Mouse (Mus musculus): Measurements from ENCODE around the gene Nsun4.
A peak's percentile ranks its signal among the peaks of the same experiment; 100 is the strongest.

The Nsun4 gene

DNA sequence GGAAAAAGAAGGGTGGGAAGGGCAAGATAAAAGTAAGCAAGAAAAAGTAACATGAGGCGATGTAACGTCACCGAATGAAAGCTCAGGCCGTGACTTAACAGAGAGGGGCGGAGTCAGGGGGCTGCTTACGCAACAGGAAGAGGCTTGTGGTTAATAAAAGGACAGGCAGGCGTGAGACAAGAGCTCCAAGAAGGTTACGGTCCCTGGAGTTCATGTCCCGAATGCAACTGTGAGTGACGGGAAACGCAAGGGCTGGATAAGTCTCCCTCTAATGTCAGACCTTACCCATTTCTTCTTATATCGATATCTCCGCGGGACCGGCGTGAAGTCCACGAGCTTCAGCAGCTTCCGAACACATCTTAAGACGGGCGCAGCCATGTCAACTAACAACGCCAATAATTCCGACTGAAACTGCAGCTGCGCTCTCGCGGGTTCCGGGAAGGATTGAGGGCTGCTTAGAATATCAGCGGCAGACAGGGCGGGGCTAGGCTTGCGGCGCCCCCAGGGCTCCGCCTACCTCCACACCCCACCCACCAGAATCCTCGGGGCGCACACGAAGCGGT lies at the start of gene Nsun4:
Gene Nsun4, minus strand, starts transcription at position 478 of the 563 bp plus-strand sequence.
- peak; percentile 91 for DNase-seq

DNA sequence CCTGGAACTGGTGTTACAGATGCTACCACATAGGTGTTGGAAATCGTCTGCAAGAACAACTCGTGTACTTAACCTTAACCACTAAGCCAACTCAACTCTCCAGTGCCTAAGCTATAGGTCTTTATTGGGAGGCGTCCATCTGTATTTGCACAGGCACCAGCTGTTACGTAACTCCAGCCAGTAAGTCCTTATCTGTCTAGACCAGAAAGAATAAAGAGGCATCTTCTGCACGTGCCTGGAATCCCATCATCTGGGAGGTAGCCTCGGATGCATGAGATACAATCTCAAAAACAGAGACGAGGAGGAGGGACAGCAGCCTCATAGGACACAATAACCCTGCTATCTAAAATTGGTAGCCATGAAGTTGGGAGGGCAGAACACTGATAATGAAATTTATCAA lies 47.3 kb upstream of the Nsun4 start:
- no peak for DNase-seq

DNA sequence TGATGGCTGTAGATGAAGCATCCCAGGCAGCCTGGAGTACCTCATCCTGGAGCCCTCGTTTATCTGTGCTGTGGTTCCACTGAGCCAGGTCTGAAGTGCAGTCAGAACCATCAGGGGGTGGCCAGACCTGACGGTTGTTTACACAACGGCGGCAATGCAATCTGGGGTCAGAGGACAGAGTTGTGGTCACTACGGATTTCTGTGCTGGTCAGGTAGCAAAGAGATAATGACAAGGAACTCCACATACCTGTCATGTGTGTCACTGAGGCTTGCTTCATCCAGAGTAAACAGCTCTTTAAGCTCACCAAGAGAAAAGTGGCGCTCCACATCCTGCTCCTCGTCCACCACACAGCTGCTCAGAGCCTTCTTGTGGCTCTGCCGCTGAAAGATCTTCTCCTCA lies 43.5 kb upstream of the Nsun4 start:
- no peak for DNase-seq

DNA sequence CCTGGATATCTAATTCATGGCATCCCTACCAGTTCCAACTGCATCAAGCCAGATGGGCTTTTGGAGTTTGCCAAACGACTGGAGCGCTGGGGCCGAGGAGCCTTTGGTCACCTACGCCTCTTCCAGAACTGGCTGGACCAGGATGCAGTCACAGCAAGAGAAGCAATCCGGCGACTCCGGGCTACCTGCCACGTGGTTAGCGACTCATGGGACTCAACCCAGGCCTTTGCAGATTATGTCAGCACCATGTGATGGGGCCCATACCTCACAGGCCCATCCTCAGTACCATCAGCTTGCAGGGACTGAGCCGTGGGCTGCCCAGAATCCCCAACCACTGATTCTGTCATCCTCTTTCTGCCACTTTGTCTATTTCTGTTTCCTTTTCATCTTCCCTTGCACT lies 42.6 kb upstream of the Nsun4 start:
- no peak for DNase-seq

DNA sequence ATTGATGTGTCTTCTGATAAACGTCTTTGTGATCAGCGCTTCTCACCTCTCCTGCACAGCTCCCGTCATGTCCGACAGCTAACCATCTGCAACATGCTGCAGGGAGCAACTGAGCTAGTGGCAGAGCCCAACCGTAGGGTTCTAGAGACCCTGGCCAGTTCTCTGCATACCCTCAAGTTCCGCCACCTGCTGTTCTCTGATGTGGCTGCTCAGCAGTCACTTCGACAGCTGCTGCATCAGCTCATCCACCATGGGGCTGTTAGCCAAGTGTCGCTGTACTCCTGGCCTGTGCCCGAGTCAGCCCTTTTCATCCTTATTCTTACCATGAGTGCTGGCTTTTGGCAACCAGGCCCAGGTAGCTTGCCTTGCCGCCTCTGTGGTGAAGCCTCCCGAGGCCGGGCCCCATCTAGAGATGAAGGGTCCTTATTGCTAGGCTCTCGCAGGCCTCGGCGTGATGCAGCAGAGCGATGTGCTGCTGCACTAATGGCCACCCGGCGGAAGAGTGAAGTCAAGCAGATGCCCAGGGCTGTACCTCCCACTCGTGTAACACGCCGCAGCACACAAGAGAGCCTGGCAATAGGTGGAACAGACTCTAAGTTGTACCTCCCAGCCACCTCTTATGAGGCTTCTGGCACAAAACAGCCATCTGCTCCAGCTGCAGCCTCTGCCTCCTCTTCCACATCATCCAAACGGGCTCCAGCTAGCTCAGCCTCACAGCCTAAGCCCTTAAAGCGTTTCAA lies 35.0 kb upstream of the Nsun4 start:
- DNase-seq, result no peak

DNA sequence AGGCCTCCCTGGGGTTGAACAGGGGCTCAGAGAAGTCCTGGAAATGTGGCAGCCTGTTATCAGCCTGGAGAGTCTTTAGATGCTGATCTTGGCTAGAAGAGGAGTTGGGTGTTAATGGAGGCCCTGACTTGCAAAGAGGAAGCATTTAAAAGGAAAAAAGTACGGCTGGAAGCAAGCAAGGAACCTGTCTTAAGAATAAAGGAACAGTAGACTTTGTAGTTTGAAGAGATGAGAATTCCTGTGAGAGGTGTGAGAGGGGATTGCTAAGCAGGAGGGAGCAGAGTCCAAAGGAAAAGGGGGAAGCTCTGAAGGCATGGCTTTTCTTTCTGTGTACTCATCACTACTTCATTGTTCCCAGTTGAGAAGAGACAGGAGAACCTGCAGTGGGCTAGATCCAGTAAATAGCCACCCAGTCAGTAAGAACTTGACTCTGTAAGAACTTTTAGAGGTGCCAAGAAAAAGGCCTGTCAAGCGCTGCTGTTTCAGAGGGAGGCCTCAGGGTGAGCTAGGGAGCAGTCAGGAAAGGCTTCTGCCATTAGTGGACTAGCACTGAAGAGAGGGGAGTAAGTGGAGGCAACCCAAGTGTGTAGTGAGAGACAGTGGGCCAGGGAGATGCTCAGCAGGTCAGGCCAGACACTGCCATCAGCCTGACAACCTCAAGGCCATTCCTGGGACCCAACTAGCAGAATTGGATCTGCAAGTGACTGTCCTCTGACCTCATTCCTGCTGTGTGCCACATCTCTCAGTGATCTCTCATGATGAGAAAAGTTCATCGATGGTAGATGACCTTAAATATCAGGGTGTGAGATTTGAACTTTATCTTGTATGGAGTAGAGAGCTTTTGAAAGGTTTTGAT lies 23.8 kb upstream of the Nsun4 start:
- DNase-seq, result no peak

DNA sequence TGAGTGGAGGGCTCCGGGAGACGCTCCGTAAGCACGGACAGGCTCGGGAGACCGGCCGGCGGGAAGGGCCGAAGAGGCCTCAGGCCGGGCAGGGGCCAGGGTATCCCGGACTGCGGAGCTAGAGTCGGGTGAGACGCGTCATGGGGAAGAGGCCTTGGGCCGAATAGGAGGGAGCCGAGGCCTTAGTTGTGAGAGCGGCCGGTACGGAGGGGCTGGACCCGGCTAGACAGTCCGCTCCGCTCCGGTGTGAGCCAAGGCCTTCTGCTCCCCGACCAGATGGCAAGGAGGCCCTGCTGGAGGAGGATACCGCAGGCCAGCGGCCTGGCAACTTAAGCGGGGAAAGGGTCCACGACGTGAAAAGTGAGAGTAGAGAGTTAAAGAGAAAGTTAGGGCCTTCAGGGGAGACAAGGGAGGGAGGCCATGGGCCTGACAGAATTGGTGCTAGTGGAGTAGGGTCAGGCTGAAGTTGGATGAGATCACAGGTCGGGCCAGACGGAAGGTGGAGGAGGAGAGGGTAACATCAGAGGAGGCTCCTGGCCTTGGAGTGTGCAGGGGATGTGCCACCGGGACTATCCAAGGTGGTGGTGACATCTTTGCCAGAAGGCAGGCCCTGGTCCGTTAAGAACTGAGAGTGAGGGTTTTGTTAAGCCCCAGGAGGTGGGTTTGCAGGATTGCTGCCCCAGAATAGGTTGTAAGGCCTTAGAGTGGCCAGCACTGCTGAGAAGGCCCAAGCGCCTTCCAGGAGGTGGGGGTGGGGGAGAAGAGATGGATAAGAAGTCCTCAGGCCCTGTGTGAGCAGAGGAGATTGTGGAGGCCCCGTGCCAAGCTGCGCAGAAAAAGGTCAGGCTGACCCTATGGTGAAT lies 22.9 kb upstream of the Nsun4 start:
- peak; percentile 20 for DNase-seq

DNA sequence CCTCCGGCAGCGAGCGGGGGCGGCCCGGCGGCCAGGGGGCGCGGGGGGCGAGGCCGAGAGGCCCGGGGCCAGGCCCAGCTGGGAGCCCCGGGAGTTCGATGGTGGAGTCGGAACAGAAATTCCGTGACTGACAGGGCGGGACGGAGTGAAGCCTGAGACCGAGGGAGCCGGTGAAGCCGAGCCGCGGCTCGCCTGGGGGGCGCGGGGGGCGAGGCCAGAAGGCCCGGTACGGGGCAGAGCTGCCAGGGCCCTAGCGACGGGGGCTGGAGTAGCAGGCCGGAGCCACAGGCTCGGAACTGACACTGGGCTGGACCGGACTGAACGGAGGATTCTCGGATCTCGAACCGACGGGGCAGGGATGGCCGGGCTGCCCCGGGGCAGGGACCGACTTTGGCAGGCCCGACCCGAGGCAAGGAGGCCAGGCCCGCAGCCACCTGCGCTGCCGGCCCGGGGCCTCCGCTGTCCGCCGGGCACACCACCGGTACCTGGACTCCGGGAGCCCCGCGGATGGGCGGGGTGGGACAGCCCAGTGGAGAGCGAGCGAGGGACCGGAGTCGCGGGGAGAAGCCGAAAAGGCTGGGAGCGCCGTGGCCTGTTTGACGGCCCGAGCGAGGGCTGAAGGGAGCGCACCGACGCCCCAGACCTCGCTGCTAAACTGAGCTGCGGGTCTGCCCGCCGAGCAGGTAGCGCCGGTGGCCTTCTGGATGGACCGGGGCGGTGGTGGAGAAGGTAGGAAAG lies 22.1 kb upstream of the Nsun4 start:
- DNase-seq, result peak; percentile 36

DNA sequence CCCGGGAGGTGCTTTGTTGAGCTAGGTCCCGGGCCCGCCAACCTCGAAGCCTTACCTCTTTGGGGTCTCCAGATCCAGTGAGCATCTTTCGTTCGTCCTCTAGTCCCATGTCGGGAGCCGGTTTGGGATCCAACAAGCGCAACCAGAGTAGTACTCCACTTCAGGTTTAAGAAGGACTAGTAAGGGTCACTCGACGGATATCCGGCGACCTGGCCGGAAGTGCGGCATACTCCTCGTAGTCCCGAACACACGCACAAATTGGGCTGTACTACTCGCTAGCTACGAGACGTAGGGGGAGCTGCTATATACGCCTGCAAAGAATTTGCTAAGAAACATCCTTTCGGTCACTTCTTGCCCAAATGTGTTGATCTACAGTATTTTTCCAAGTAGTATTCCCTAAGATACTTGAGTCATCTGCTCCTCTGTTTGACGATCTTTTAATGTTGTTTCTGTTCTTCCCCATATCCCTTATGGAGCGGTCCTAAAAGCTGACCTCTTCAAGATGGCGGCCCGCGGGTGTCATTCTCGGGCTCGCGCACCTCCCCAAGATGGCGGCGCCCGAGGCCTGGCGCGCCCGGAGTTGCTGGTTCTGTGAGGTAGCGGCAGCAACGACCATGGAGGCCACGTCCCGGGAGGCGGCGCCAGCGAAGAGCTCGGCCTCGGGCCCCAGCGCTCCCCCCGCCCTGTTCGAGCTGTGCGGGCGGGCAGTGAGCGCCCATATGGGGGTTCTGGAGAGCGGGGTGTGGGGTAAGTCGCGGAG lies 21.4 kb upstream of the Nsun4 start, which contains the start of the genes Uqcrh and Lrrc41:
Gene Uqcrh, minus strand, starts transcription at position 211 of the 760 bp plus-strand sequence.
Gene Lrrc41, plus strand, starts transcription at position 409 of the 760 bp plus-strand sequence.
- DNase-seq, result peak; percentile 96

DNA sequence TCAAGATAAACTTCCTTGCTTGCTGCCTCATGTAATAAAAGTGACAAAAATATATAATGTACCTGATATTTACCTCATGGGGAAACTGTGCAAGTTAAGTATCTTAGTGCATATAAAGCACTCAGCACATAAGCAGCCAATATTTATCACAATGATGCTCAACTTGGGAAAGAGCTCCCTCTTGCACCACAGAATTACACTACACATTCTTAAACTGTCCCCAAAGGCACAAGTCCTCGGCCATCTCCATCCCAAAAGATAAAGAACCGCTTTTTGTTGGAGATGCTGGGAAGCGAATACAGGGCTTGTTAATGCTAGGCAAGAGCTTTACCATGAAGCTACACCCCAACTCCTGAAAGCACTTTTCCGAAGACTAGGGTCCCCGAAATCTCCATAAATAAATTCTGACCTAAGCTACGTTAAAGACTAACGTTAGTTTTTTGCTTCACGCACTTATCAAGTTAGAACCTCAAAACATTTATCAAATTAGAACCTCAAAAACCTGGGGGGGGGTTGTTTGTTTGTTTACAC lies 20.5 kb upstream of the Nsun4 start:
- no peak for DNase-seq

DNA sequence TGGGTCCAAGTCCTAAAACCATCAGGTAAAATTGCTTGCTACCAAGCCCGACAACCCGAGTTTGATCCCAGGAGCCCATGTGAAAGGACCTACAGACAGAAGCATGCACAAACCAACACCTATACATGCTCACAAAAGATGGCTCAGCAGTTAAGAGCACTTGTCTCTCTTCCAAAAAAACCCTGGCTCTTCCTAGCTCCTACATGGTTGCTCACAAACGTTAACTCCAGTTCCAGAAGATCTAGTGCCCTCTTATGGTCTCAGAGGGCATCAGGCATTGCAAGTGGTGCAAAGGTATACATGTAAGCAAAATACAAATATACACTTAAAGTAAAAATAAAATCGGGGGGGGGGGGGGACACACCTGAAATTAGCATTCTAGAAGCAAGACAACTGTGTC lies 19.5 kb upstream of the Nsun4 start:
- no peak for DNase-seq

DNA sequence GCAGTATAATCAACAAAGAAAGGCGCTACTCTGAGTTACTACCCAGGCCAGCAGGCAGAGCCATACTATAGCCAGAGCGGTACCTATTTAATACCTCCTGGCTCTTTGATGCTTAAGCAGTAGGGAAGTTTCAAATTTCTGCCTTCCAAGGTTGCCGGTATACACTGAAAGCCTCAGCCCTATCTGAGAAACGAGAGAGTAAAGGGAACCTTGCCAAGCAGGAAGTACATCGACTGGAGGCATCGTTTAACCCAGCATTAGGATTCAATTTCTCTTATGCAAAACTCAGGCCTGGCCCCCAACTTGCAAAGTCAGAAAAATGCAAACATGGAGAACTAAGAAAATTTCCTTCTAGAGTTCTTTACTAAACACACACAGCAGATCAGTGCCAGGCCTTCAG lies 16.4 kb upstream of the Nsun4 start:
- no peak for DNase-seq

DNA sequence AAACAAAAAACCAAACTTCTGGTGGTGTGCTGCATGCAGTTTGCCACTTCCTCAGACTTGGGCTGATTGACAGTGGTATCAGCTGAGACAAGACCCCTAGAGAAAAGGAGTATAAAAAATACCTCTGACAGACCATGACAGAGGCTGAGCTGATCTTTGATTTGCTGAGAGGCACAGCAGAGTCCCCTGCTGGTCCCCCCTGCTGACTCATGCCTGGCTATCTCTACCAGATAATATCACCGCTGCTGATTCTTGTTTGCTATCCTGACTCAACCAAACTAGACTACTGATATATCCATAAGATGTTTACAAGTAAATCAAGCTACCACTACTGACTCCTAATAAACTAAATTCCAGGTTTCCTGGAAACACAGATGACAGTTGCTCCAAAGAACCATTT lies 10.2 kb upstream of the Nsun4 start:
- DNase-seq, result no peak

DNA sequence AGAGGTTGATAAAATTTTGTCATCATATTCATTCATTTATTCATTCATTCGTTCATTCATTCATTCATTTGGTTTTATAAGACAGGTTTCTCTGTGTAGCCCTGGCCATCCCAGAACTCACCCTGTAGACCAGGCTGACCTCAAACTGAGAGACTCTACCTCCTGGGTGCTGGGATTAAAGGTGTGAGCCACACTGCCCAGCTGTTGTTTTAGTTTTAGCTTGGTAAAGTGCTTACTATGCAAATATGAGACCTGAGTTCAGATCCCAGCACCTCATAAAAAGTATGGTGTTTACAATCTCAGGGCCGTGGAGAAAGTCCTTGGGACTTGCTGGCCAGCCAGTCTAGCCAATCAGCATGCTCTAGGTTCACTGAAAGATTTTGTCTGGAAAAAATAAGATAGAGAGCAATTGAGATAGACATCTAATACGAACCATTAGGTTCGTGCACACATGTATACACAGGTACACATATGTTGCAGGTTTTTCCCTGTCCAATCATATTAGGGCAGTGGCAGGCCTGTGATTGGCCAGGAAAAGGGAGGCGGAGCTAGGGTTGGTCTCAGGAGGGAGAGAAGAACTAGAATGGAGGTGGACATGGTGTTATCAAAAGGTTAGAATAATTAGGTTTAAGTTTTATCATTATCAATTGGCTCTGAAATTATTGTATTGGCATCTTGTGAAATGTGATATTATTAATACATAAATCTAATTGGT lies 5.5 kb upstream of the Nsun4 start:
- no peak for DNase-seq

DNA sequence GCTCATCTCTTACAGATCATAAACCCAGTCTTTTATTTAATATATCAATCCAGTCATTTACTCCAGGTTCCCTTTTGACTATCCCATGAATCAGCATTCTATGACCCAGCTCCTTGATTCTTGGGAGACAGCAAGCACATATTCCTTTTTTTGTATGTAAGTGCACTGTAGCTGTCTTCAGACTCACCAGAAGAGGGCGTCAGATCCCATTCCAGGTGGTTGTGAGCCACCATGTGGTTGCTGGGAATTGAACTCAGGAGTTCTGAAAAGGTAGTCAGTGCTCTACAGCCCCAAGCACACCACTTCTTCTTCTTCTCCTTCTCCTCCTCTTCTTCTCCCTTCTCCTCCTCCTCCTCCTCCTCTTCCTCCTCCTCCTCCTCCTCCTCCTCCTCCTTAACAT lies 3.9 kb upstream of the Nsun4 start:
- no peak for DNase-seq

DNA sequence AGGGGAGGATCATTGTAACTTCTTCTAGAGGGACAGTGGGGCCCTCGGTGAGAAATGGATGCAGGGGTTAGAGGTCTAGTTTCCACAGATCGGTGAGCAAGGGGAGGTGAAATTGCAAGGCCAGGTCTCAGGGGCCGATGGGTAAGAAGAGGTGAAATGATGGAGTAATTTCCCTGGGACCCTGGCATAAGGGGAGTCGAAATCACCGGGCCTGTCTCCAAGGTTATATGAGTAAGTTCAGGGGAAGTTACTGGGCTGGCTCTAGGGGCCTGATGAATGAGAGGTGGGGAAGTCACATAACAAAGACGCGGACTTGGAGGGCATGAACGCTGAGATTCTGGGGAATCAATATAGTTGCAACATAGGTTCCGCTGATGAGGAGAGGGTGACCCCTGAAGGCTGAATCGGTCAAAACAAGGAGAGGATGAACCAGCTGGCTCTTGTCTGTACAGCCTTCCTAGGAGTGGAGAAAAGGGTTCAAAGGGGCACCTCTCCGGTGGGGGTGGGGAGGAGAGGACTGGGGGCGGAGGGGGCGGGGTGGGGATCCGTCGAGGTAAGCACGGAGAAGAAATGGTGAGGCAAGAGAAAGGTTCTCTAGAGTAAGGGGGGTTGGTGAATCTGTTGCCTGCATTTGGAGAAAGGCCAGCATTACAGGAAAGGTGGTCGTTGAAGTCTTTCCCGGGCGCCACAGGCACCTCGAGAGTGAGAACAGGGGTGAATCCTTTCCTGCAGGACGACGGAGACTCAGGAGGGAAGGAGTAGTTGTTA lies 966 bp downstream of the Nsun4 start:
- DNase-seq, result no peak

DNA sequence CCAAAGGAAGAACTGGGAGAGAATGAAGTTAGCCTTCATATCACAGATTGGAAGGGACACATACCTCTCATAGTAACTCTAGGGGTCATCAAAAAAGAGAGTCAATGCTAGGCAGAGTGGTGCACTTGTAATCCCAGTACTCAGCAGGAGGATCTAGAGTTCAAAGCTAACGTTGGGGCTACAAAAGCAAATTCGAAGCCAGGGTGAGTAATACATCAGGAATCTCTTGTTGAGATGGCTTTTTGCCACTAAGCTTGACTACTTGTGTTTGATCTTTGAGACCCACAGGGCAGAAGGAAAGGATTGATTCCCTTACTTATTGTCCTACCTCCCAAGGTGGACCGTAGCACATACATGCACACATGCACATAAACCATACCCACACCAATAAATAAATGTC lies 4.5 kb downstream of the Nsun4 start:
- DNase-seq, result no peak

DNA sequence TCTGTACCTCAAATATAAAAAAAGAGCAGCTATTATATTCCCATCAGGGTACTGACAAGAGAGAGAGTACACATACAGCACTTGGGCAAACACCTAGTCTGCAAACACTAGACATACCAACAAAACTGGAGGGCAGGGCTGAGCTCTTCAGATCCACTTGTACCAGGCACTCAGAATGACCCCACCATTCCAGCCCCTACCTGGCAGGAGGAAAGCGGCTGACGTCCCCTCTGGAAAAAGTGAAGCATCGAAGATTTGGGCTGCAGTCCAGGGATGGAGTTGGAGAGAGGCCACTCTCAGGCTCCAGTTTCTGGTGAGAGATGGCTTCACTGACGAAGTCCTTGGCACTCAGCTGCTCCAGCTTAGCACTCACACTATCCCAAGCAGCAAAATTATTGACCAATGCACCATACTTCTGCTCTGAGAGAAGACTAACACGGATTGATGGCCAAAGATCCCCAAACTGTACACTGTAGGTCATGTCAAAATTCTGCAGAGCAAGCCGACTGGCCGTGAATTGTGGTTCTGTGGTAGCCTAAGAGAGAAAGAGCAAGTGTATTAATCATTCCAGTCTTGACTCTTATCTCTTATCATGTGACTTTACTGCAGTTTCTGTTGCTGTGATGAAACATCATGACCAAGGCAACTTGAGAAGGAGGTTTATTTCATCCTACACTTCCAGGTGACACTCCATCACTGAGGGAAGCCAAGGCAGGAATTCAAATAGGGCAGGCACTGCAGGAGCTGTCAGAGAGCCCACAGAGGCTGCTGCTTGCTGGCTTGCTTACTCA lies 5.4 kb downstream of the Nsun4 start:
- DNase-seq, result no peak

DNA sequence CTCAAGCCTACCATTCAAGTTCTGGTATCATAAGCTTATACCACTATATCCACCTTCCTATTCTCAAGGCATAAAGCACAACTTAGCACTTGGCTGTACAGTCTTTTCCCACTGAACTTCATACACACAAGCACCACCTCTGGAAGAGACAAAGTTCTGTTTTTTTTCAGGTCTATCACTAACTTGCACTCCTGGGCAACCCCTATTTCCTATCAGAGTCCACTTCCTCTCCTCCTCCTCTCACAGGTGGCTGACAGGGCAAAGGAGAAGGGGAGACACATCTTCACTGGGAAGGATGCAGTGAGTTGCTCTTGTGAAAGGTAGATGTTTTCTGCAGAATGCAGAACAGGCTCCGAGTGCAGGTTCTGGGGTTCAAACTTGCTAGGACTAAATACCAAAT lies 6.0 kb downstream of the Nsun4 start:
- no peak for DNase-seq
